Mouse (Mus musculus): Measurements from ENCODE around the gene Hspa13.

- TF ChIP-seq CTCF (IDR thresholded peaks at IDR 0.05; ENCODE audit: low read depth): no peak
- TF ChIP-seq EP300 (IDR thresholded peaks at IDR 0.05; ENCODE audit: low read depth): no peak
These were observed 16.8 kb downstream of the Hspa13 start for GRCm38 (mm10) chr16:75750103-75750502.
